Mouse (Mus musculus) embryonic facial prominence, embryonic 10.5 days (tissue): ENCODE results near the gene Ralgapa2. TPM values are rescaled to one million over a fixed set of nuclear protein-coding genes. Genes with fewer than 3 reads are reported as not detected.

Experiments
- DNase-seq: peaks from one replicate; pipeline ENCODE4 v3.0.0-alpha.2; 2017; ENCODE audit warnings: low spot score
- H3K27ac ChIP-seq: fragments of 300-500 bp; sonication (generic); replicated peaks from 2 replicates; pipeline ENCODE4 v1.5.1; 2016; ENCODE audit warnings: mild to moderate bottlenecking
- H3K27me3 ChIP-seq: fragments of 300-500 bp; sonication (generic); replicated peaks from 2 replicates; pipeline ENCODE4 v1.6.1; 2016; ENCODE audit warnings: low read depth, mild to moderate bottlenecking; ENCODE audit not compliant: poor library complexity, severe bottlenecking
- H3K36me3 ChIP-seq: fragments of 300-500 bp; sonication (generic); replicated peaks from 2 replicates; pipeline ENCODE4 v1.6.1; 2016; ENCODE audit warnings: mild to moderate bottlenecking, moderate library complexity
- H3K4me1 ChIP-seq: fragments of 300-500 bp; sonication (generic); 2 replicates; pipeline ENCODE4 v1.6.1; 2016
- H3K4me3 ChIP-seq: fragments of 300-500 bp; sonication (generic); 2 replicates; pipeline ENCODE4 v1.5.1; 2016; ENCODE audit warnings: mild to moderate bottlenecking, moderate library complexity
- H3K9me3 ChIP-seq: fragments of 300-500 bp; sonication (generic); 2 replicates; pipeline ENCODE4 v1.6.1; 2016; ENCODE audit warnings: mild to moderate bottlenecking
- WGBS: fragments of 180-500 bp; shearing (Covaris S2); methylation state at CpG from one replicate; pipeline ENCODE4 v1.1.7; 2016; 5-methylcytosine and 5-hydroxymethylcytosine counted together
- polyA plus RNA-seq: library from polyadenylated mRNA; unstranded; fragments of >200 nt; fragmentation: Nextera tagmentation; extraction: Ambion mirVana; gene quantifications from 2 replicates; pipeline ENCODE4 v1.2.1, GENCODE M21; 2016

The Ralgapa2 gene
- polyA plus RNA-seq, 1 experiment from 2014 or later = 8.9 TPM

DNA sequence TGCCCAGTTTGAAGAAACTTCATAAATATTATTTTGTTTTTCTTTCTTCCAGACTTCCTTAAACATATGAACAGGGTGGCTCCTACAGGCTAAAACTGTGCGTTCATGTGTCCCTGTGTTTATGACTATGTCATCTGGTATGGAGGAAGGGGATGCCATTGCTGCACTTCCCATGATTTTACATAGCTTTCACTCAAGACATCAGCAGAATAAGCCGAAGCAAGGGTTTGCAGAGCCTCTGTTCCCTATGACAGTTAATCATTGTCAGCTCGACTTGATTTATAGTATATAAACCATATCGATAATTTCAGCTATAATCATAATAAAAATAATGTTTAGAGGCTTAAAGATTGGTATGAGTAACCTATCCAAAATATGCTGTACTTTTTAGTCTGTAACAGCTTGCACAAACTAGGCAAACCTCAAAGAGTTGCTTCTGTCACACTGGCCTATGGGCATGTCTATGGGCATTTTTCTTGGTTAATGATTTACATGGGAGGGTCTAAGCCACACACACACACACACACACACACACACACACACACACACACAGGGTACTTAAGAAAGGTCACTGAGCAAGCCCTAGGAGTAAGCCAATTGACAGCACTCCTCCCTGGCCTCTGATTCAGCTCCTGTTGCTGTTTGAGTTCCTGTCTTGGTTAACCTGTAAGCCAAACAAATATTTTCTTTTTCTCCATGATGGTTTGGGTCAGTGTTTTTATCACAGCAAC is 12.7 kb upstream of the Ralgapa2 start:
- no peak for DNase-seq
- WGBS = 88% methylated on average over 4 of the region's 4 CpGs

DNA sequence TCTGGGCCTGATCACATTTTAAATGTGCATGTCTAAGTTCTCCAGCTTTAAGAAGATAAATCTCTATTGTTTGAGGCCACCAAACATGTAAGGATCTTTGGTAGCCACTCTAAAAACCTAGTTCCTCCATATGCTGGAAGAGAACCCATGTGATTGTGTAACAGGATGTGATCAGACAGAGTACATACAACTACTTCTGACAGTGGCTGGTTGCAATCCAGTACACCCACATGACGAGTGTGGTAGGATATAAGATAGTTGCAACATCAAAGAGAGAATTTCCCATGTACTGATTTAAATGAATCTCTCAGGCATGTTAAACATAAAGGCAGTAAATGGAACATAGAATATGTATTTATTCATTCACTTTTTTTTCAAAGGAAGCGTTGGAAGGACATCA is 4.8 kb upstream of the Ralgapa2 start:
- 84% methylated on average over 2 of the region's 2 CpGs for WGBS
- no peak overlapping the region for H3K27ac ChIP-seq
- no peak overlapping the region for H3K4me3 ChIP-seq
- H3K27me3 ChIP-seq = no peaks in the 10 kb centered on the region
- no peak for DNase-seq
- no peaks in the 10 kb centered on the region for H3K36me3 ChIP-seq
- H3K9me3 ChIP-seq = no peaks in the 10 kb centered on the region
- H3K4me1 ChIP-seq = peaks cover 7% of the 10 kb centered on the region; the same call in 1 of the 2 replicates

More for the DNA sequence above, 12.7 kb upstream of the Ralgapa2 start:
- H3K36me3 ChIP-seq = no peaks in the 10 kb centered on the region
- H3K9me3 ChIP-seq = no peaks in the 10 kb centered on the region
- no peak overlapping the region for H3K27ac ChIP-seq
- H3K27me3 ChIP-seq = no peaks in the 10 kb centered on the region
- H3K4me1 ChIP-seq = peaks cover 4% of the 10 kb centered on the region; the same call in 1 of the 2 replicates
- no peak overlapping the region for H3K4me3 ChIP-seq

GRCm38 (mm10) chr2:146515081-146515480 is 2.9 kb upstream of the Ralgapa2 start:
- no peak overlapping the region for H3K4me3 ChIP-seq
- no peaks in the 10 kb centered on the region for H3K27me3 ChIP-seq
- 93% methylated on average over 2 of the region's 2 CpGs for WGBS
- DNase-seq = no peak
- H3K27ac ChIP-seq = no peak overlapping the region
- H3K9me3 ChIP-seq = no peaks in the 10 kb centered on the region
- H3K36me3 ChIP-seq = no peaks in the 10 kb centered on the region
- H3K4me1 ChIP-seq = peaks cover 21% of the 10 kb centered on the region

- Histone ChIP-seq H3K4me3 (peak overlapping the region; percentile 88; the same call in 1 of the 2 replicates), H3K27ac (no peak overlapping the region; the same call in 1 of the 2 replicates), H3K9me3 (no peaks in the 10 kb centered on the region)
Observed at GRCm38 (mm10) chr2:146512581-146512920, 407 bp upstream of the Ralgapa2 start.

DNA sequence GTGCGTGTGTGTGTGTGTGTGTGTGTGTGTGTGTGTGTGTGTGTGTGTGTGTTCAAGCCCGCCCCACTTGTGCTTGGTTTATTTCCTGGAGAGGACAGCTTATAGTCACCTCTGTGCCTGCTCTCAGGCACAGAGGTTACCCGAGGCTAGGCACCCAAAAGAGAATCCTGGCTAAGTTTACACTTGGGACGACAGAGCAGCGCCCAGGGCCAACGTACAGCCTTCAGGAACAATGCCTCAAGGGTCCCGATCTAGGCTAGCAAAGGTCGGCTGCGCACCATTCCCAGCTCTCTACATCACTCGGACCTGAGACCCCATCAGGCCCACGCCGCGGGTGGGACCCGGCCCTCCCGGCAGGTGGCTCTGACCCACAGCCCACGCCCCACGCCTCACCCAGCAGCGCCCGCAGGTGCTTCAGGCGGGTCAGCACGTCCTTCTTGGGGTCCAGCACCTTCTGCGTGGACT is 711 bp downstream of the Ralgapa2 start:
- Histone ChIP-seq H3K36me3 (no peaks in the 10 kb centered on the region), H3K9me3 (no peaks in the 10 kb centered on the region), H3K27me3 (no peaks in the 10 kb centered on the region), H3K4me3 (peak overlapping the region; percentile 88), H3K27ac (peak overlapping the region; percentile 92), H3K4me1 (peaks cover 26% of the 10 kb centered on the region)
- DNase-seq = no peak
- WGBS = under 1% methylated on average over 22 of the region's 22 CpGs

More at GRCm38 (mm10) chr2:146512581-146512920, 407 bp upstream of the Ralgapa2 start:
- Histone ChIP-seq H3K27me3 (no peaks in the 10 kb centered on the region), H3K4me1 (peaks cover 26% of the 10 kb centered on the region), H3K36me3 (no peaks in the 10 kb centered on the region)
- WGBS = 83% methylated on average over 2 of the region's 2 CpGs
- DNase-seq = no peak

- no peak for DNase-seq
- Histone ChIP-seq H3K27ac (no peak overlapping the region), H3K27me3 (no peaks in the 10 kb centered on the region), H3K4me3 (peak overlapping the region; percentile 88), H3K9me3 (no peaks in the 10 kb centered on the region), H3K36me3 (no peaks in the 10 kb centered on the region), H3K4me1 (peaks cover 26% of the 10 kb centered on the region)
- WGBS = 23% methylated on average over 1 of the region's 1 CpGs
Observed at GRCm38 (mm10) chr2:146510780-146511179, 1.4 kb downstream of the Ralgapa2 start.

GRCm38 (mm10) chr2:146502578-146503311 is 9.4 kb downstream of the Ralgapa2 start:
- 76% methylated on average over 9 of the region's 9 CpGs for WGBS
- peak; percentile 15 for DNase-seq
- Histone ChIP-seq H3K27ac (no peak overlapping the region; the same call in 1 of the 2 replicates), H3K4me3 (no peak overlapping the region), H3K9me3 (no peaks in the 10 kb centered on the region), H3K4me1 (peaks cover 13% of the 10 kb centered on the region), H3K27me3 (no peaks in the 10 kb centered on the region), H3K36me3 (no peaks in the 10 kb centered on the region)

DNA sequence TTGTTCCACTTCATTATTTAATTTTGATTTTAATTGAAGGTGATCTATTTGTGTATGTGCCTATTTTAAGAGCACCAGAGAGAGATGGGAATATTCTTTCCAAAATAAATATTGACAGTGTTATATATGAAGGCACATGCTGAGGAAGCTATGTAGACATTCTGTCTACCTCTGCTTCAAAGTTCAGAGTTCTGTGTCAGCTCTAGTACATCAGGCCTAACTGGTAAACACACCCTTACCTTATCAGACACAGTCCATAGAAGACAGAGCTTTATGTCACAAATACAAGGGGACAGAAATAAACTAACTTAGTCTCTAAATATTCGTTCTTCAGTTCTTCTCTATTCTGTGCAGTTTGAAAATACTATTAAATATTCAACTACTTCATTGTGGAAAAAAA is 12.1 kb downstream of the Ralgapa2 start:
- no peak overlapping the region for H3K27ac ChIP-seq
- no peak for DNase-seq
- H3K4me1 ChIP-seq = peaks cover 13% of the 10 kb centered on the region
- H3K9me3 ChIP-seq = no peaks in the 10 kb centered on the region
- no peaks in the 10 kb centered on the region for H3K36me3 ChIP-seq
- 93% methylated on average over 1 of the region's 1 CpGs for WGBS
- no peaks in the 10 kb centered on the region for H3K27me3 ChIP-seq
- no peak overlapping the region for H3K4me3 ChIP-seq

DNA sequence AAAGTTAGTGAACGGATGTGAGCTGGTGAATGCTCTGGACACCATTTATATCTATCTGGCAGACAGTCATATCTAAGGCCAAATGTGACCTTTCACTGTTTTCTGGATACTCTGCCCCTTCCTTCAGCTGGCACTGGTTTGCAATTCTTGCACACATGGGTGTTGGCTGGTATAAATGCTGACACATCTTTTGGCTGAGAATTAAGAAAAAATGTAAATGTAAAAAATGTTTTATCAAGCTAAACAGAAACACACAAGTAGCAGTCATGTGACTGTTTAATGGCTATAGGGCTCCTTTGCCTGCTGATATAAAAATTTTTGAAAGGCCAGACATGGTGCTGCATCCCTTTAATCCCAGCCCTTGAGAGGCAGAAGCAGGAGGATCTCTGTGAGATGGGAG is 13.0 kb downstream of the Ralgapa2 start:
- Histone ChIP-seq H3K9me3 (no peaks in the 10 kb centered on the region), H3K4me1 (peaks cover 13% of the 10 kb centered on the region), H3K4me3 (no peak overlapping the region), H3K27ac (no peak overlapping the region), H3K36me3 (no peaks in the 10 kb centered on the region), H3K27me3 (no peaks in the 10 kb centered on the region)
- DNase-seq = no peak
- WGBS = 95% methylated on average over 1 of the region's 1 CpGs

DNA sequence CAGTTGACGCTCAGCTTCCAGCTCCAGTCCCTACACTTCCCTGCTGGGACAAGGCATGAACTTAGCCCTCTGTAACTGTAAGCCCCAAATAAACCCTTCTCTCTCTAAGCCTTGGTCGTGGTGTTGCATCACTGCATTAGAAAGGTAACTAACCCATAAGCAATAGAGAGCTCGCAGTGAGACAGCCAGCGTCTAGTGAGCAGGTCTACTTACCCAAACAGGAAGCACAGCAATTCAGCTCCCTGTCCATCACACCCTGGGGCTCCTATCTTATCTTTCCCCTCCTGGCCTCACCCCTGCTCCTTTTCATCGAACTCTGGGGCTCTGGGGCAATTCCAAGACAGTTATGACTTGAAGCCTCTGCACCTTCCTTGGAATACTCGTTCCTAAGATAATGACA is 13.8 kb downstream of the Ralgapa2 start:
- no peak for DNase-seq
- H3K9me3 ChIP-seq = no peaks in the 10 kb centered on the region
- H3K36me3 ChIP-seq = no peaks in the 10 kb centered on the region
- WGBS = 78% methylated on average over 6 of the region's 6 CpGs
- no peak overlapping the region for H3K4me3 ChIP-seq
- H3K27me3 ChIP-seq = no peaks in the 10 kb centered on the region
- H3K27ac ChIP-seq = no peak overlapping the region
- H3K4me1 ChIP-seq = peaks cover 10% of the 10 kb centered on the region

- Histone ChIP-seq H3K9me3 (no peaks in the 10 kb centered on the region), H3K36me3 (no peaks in the 10 kb centered on the region), H3K27me3 (no peaks in the 10 kb centered on the region), H3K27ac (no peak overlapping the region), H3K4me1 (no peaks in the 10 kb centered on the region), H3K4me3 (no peak overlapping the region)
- WGBS = 63% methylated on average over 1 of the region's 1 CpGs
- DNase-seq = no peak
Observed at GRCm38 (mm10) chr2:146496995-146497394, 15.1 kb downstream of the Ralgapa2 start.

DNA sequence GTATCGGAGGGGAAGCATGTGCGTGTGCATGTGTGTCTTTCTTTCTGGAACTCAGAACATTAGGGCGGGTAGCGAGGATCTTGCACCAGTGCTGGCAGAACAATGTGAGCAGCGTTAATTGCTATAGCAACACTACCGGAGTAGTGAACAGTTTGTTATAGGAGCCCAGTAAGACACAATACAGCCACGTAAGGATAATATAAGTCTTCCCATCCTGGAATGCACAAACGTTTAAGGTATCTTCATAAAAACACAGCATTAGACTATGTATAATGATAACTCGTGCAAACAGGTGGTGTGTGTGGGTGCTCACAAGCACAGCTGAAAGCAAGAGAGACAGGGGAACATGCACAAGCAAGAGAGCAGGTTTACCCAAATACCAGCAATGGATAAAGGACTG is 16.4 kb downstream of the Ralgapa2 start:
- no peaks in the 10 kb centered on the region for H3K4me1 ChIP-seq
- no peaks in the 10 kb centered on the region for H3K9me3 ChIP-seq
- H3K36me3 ChIP-seq = no peaks in the 10 kb centered on the region
- no peaks in the 10 kb centered on the region for H3K27me3 ChIP-seq
- no peak overlapping the region for H3K27ac ChIP-seq
- no peak overlapping the region for H3K4me3 ChIP-seq
- DNase-seq = no peak
- 90% methylated on average over 9 of the region's 9 CpGs for WGBS
